Comparison of ENCODE assay signal across 12 mouse cellular contexts in genomic region chr19:57473301-57473700, GRCm38 (mm10). TPM values are rescaled to one million over a fixed set of nuclear protein-coding genes. Genes with fewer than 3 reads are reported as not detected.
DNase-seq lines count a peak whose midpoint lies in the region; ATAC-seq lines count a peak whose summit lies in the region.
"Had no signal": no experiment of that assay in that cellular context is flagged by ENCODE, and none has a peak within 500 bp of the region (broad histone marks: within the 10 kb centered on the region; RNA-seq: fewer than 3 reads in every experiment).

No protein-coding gene starts in this region.

- H3K27me3 ChIP-seq in forebrain, embryonic 12.5 days: no peaks in the 10 kb centered on the region
- H3K27me3 ChIP-seq in forebrain, embryonic 11.5 days (ENCODE audit: control insufficient read depth, insufficient read depth, low read length): no peaks in the 10 kb centered on the region
- H3K27me3 ChIP-seq in heart, embryonic 11.5 days (ENCODE audit: control insufficient read depth, insufficient read depth, low read length): no peaks in the 10 kb centered on the region
- H3K27me3 ChIP-seq: kidney, embryonic 15.5 days had no signal

- peaks cover 12% of the 10 kb centered on the region for H3K36me3 ChIP-seq in forebrain, embryonic 12.5 days (replicated peaks)
- no peaks in the 10 kb centered on the region; the same call in 1 of the 2 replicates for H3K36me3 ChIP-seq in forebrain, embryonic 11.5 days (ENCODE audit: control insufficient read depth, insufficient read depth, low read length)
- H3K36me3 ChIP-seq in heart, embryonic 11.5 days (ENCODE audit: control insufficient read depth, insufficient read depth, low read length): peaks cover 8% of the 10 kb centered on the region; the same call in 1 of the 2 replicates

- ATAC-seq in forebrain, embryonic 12.5 days (ENCODE audit: low FRiP score): peak; percentile 33; the same call in 1 of the 2 replicates
- ATAC-seq in forebrain, embryonic 11.5 days (replicated peaks; ENCODE audit: low FRiP score): no peak
- no peak for ATAC-seq in heart, embryonic 11.5 days (replicated peaks; ENCODE audit: insufficient number of reproducible peaks, low FRiP score, low TSS enrichment)
- no peak for ATAC-seq in cerebellum, adult (ENCODE audit: insufficient number of reproducible peaks, low FRiP score, low TSS enrichment)

- H3K9me3 ChIP-seq in forebrain, embryonic 12.5 days: no peaks in the 10 kb centered on the region
- H3K9me3 ChIP-seq in forebrain, embryonic 11.5 days (ENCODE audit: control insufficient read depth, low read length): no peaks in the 10 kb centered on the region
- peaks cover 4% of the 10 kb centered on the region for H3K9me3 ChIP-seq in heart, embryonic 11.5 days (replicated peaks; ENCODE audit: control insufficient read depth, low read length)
- H3K9me3 ChIP-seq: kidney, embryonic 15.5 days had no signal

- WGBS in forebrain, embryonic 12.5 days: 60% methylated on average over 16 of the region's 16 CpGs
- 72% methylated on average over 16 of the region's 16 CpGs for WGBS in forebrain, embryonic 11.5 days
- WGBS in heart, embryonic 11.5 days (ENCODE audit: insufficient replicate concordance): 59% methylated on average over 16 of the region's 16 CpGs

- no peak overlapping the region for H3K4me3 ChIP-seq in forebrain, embryonic 12.5 days (replicated peaks)
- no peak overlapping the region for H3K4me3 ChIP-seq in forebrain, embryonic 11.5 days (ENCODE audit: low read depth, low read length)
- no peak overlapping the region for H3K4me3 ChIP-seq in heart, embryonic 11.5 days (ENCODE audit: low read depth, low read length)
- H3K4me3 ChIP-seq: kidney, embryonic 15.5 days; left cerebral cortex, adult 2 months had no signal

- DNase-seq in forebrain, embryonic 11.5 days (ENCODE audit: low spot score): no peak
- DNase-seq in R1 (ENCODE audit: low read depth, low spot score): peak; percentile 39
- peak; percentile 29 for DNase-seq in lung, postnatal 25 days (ENCODE audit: low spot score)
- DNase-seq in thymus, adult 18-20 months: no peak
- DNase-seq in spleen, adult 12 weeks (ENCODE audit: low spot score): no peak
- DNase-seq: liver; right cerebral cortex, postnatal 14 days had no signal

- peaks cover 11% of the 10 kb centered on the region for H3K4me1 ChIP-seq in forebrain, embryonic 12.5 days
- H3K4me1 ChIP-seq in forebrain, embryonic 11.5 days (replicated peaks; ENCODE audit: control insufficient read depth, insufficient read depth, low read length): no peaks in the 10 kb centered on the region
- H3K4me1 ChIP-seq in heart, embryonic 11.5 days (ENCODE audit: control insufficient read depth, insufficient read depth, low read length): peaks cover 15% of the 10 kb centered on the region

- H3K27ac ChIP-seq in forebrain, embryonic 12.5 days: no peak overlapping the region
- no peak overlapping the region for H3K27ac ChIP-seq in forebrain, embryonic 11.5 days (ENCODE audit: low read depth, low read length)
- peak overlapping the region; percentile 10; the same call in 1 of the 2 replicates for H3K27ac ChIP-seq in heart, embryonic 11.5 days (ENCODE audit: low read depth, low read length)
- H3K27ac ChIP-seq: kidney, embryonic 15.5 days; left cerebral cortex, adult 2 months had no signal

- no peak overlapping the region for H3K4me2 ChIP-seq in forebrain, embryonic 12.5 days
- no peak overlapping the region for H3K4me2 ChIP-seq in forebrain, embryonic 11.5 days (ENCODE audit: low read depth, low read length, severe bottlenecking)
- H3K4me2 ChIP-seq in heart, embryonic 11.5 days: peak overlapping the region; percentile 35
- H3K4me2 ChIP-seq: kidney, embryonic 15.5 days had no signal

- H3K9ac ChIP-seq in forebrain, embryonic 12.5 days: no peak overlapping the region
- H3K9ac ChIP-seq in forebrain, embryonic 11.5 days (ENCODE audit: low read length): no peak overlapping the region
- H3K9ac ChIP-seq in heart, embryonic 11.5 days (ENCODE audit: low read depth, low read length): no peak overlapping the region
- H3K9ac ChIP-seq: kidney, embryonic 15.5 days had no signal

RNA-seq across cellular contexts. Expression of gene Trub1, which starts 20.6 kb away (rescaled TPM):
- 18.4 and 20.1 TPM in 2 replicates for polyA plus RNA-seq in forebrain, embryonic 12.5 days (2016; fragmentation: Nextera tagmentation; extraction: Ambion mirVana)
- 16.3 and 22.1 TPM in 2 replicates for polyA plus RNA-seq in forebrain, embryonic 11.5 days (2014; fragmentation: Nextera tagmentation; extraction: Ambion mirVana)
- polyA plus RNA-seq in heart, embryonic 11.5 days (2014; fragmentation: Nextera tagmentation; extraction: Ambion mirVana): 12.4 and 15.2 TPM in 2 replicates

Comparison
In these comparisons a context has a peak if more than half of its experiments do, and no peak if none do; other contexts are left out.
1. DNase-seq: peak in R1 (single experiment) and lung, postnatal 25 days (single experiment); none in forebrain, embryonic 11.5 days (single experiment), thymus, adult 18-20 months (0 of 2) and spleen, adult 12 weeks (single experiment).